Mouse (Mus musculus): ENCODE data around the gene Gfm1.

Gfm1 gene

GRCm38 (mm10) chr3:67497998-67498397 is 68.1 kb downstream of the Gfm1 start:
- no peak for DNase-seq

GRCm38 (mm10) chr3:67498773-67499405 is 69.0 kb downstream of the Gfm1 start:
- no peak for DNase-seq

- DNase-seq = no peak
These were observed 69.5 kb downstream of the Gfm1 start for GRCm38 (mm10) chr3:67499406-67499791.

- no peak for DNase-seq
These were observed 74.0 kb downstream of the Gfm1 start for GRCm38 (mm10) chr3:67503878-67504277.

GRCm38 (mm10) chr3:67505286-67505685 is 75.4 kb downstream of the Gfm1 start:
- no peak for DNase-seq

GRCm38 (mm10) chr3:67508216-67508892 is 78.5 kb downstream of the Gfm1 start:
- DNase-seq = no peak

- peak; percentile 84 to 89 for DNase-seq
These were observed 82.9 kb downstream of the Gfm1 start for GRCm38 (mm10) chr3:67512807-67513206.

- DNase-seq = no peak
These were observed 84.9 kb downstream of the Gfm1 start for GRCm38 (mm10) chr3:67514801-67515273.

GRCm38 (mm10) chr3:67515274-67515801 is 85.4 kb downstream of the Gfm1 start, which contains the start of gene Rarres1:
Gene Rarres1 (minus strand): TSS chr3:67515523.
- DNase-seq = peak; percentile 26 to 30

- DNase-seq = no peak
These were observed 90.8 kb downstream of the Gfm1 start for GRCm38 (mm10) chr3:67520568-67521143.

- no peak for DNase-seq
These were observed 92.8 kb downstream of the Gfm1 start for GRCm38 (mm10) chr3:67522709-67523108.

- no peak for DNase-seq
These were observed 94.9 kb downstream of the Gfm1 start for GRCm38 (mm10) chr3:67524768-67525167.

Data from cerebellum, postnatal 14 days (tissue).